Mouse (Mus musculus) embryonic stem cell, embryonic (primary cell): Measurements from ENCODE around the gene Zbtb46.

Experiments used
- CTCF ChIA-PET, 4 experiments: fragments of 300-600 bp in 2 of 4; fragments of 350-600 bp in 2 of 4; sonication (Branson Sonifier 250); formaldehyde crosslinking; loops; one replicate each; lab custom pipeline; 2022; ENCODE audit warnings: inconsistent platforms in 2 of 4; lab: Charles Lee
- POLR2A ChIA-PET, 4 experiments: fragments of 300-600 bp in 2 of 4; fragments of 350-600 bp in 2 of 4; sonication (Branson Sonifier 250); formaldehyde crosslinking; loops; one replicate each; lab custom pipeline; 2022; ENCODE audit warnings: antibody characterized with exemption in 4 of 4, inconsistent platforms in 1 of 4; lab: Charles Lee

Zbtb46 gene

DNA sequence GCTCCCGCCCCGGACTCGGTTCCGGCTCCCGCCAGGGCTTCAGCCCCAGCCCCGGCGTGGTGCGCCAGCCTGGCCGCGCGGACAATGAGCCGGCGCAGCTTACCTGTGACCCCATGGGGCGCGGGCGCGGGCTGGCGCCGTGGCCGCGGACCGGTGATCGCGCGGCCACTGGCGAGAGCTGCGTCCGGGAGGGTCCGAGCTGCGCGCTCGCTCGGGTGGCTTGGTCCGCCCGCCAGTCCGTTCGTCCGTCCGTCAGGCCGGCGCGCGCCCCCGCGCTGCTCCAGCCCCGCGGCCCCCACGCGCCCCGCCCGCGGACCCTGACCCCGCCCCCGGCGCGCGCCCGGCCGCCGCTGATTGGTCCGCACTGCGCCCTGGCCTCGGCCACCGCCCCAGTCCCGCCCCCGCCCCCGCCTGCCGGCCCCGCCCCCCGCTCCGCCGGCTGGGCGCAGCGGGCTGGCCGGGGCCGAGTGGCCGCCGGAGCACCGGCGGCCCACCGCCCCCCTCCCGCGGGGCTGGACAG is at the start of gene Zbtb46:
Zbtb46 (minus strand) TSS at position 274 of the 520 bp plus-strand sequence.
- POLR2A ChIA-PET = interaction anchor here in 3 of 4 experiments (0.6 to 2.0 kb wide), 13 partner anchors 14 to 362 kb away, joined by 3 to 10 read pairs (median 3); partner anchors contain the start of genes Tpd52l2 (in 2 of the 3), Dnajc5 (in 1 of the 3) and Samd10 (in 1 of the 3)
- CTCF ChIA-PET = interaction anchor here in 1 of 4 experiments (0.6 kb wide), 1 partner anchor 662 kb away, joined by 3 read pairs; no protein-coding TSS in a partner anchor

DNA sequence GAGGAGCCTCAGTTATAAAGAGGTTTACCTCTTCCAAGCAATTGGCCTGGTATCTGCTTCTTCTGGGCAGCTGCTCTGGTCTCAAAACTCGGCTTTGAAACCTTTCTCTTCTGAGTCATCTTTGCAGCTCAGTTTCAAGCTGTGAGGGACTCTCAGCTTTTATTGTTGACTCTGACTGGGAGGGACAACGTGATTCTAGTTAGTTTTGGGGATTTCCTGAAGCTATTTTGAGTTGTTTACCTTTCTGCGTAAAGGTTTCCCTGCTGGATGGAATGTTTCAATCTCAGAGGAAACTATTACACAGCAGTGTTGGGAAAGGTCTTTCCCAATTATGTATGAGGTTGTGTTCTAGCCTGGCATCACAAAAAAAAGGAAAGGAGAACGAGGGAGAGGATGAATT is 39.4 kb upstream of the Zbtb46 start:
- CTCF ChIA-PET = interaction anchor here in 2 of 4 experiments (0.5 to 0.8 kb wide), 2 partner anchors 13 to 21 kb away, joined by 3 to 5 read pairs; partner anchors contain the start of gene Dnajc5 (in 1 of the 2)
- POLR2A ChIA-PET = interaction anchor here in 3 of 4 experiments (0.6 to 13.6 kb wide), 10 partner anchors 9 to 178 kb away, joined by 3 to 95 read pairs (median 4); partner anchors contain the start of genes Dnajc5 (in 2 of the 3) and Zbtb46 (in 1 of the 3)

DNA sequence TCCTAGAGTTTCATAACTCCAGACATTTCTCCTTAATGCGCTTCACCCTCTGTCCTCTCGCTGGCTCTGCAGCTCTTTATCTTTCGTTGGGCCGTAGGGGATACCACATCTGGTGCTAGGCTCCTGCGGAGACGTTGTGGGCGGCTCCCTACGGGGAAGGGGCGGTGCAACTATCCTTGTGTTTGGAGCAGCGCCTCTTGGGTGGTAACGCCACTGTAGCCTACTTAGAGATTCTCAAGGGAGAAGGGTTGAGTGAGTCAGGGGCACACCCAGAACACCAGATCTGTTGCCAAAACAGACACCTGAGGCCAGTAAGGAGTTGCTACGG is 38.3 kb upstream of the Zbtb46 start:
- ChIA-PET CTCF (interaction anchor here in 3 of 4 experiments (0.6 to 2.4 kb wide), 17 partner anchors 10 to 311 kb away, joined by 3 to 19 read pairs (median 5); partner anchors contain the start of genes Dnajc5 (in 2 of the 3) and Ppdpf (in 2 of the 3)), POLR2A (interaction anchor here (0.6 to 13.6 kb wide), 33 partner anchors 8 to 577 kb away, joined by 3 to 95 read pairs (median 5); partner anchors contain the start of genes Dnajc5 (in 4 of the 4), Arfrp1 (in 1 of the 4), Rtel1 (in 1 of the 4) and Samd10 (in 1 of the 4))

DNA sequence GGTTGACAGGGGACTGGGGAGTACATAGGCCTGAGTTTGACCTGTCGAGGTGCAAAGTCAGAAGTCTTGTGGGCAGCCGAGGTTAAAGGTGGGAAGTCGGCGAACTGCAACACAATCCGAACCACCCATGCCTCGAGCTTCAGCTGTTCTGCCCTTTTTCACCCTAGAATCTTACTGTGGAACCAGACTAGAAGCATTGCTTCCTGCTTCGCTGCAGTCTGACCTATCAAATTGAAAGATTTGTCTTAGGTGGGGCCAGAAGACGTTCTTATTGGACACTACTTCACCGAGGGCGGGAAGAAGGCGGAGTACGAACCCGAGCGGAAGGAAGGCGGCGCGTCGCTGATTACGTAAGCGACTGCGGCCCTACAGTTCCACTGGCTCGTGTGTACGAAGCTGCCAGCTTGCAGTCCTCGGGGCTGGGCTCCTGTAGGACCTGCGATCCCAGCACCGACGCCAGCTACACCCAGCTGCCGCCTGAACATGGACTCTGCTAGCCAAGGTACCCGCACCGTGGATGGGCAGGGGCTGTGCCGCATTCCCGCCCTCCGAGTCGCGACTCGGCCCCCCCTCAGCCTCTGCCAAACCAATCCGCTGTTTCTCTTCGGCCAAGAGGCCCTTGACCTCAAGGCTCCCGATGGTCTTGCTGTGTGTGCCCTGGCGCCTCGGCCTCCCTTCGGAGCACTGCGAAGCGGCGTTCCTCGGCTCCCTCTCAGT is 37.8 kb upstream of the Zbtb46 start, which contains the start of gene Tpd52l2:
Tpd52l2 (plus strand) TSS at position 312 of the 717 bp plus-strand sequence.
- ChIA-PET POLR2A (interaction anchor here (0.6 to 13.6 kb wide), 49 partner anchors 8 to 607 kb away, joined by 3 to 95 read pairs (median 4); partner anchors contain the start of genes Dnajc5 (in 4 of the 4), Zbtb46 (in 2 of the 4), Arfrp1 (in 1 of the 4) and Rtel1 (in 1 of the 4)), CTCF (interaction anchor here (0.6 to 2.4 kb wide), 32 partner anchors 8 to 310 kb away, joined by 3 to 19 read pairs (median 4); partner anchors contain the start of genes Dnajc5 (in 2 of the 4), Ppdpf (in 2 of the 4) and Arfrp1 (in 1 of the 4))

DNA sequence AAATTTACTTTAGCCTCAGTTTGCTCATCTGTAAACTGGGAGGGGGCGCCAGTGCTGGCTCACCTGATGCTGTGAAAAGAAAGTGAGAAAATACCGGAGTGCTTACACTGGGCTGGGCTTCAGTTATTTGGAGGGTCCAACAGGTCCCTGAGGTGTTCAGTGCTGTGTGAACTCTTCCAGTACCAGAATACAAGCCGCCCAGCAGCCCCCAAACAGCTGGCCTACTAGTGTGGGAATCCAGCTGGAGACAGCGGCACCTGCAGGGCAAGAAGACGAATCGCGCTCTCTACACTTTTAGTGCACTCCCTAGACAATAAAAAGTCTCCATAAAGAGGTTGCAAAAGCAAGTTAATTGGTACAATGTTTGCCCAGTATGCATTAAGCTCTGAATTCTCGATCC is 37.1 kb upstream of the Zbtb46 start:
- ChIA-PET POLR2A (interaction anchor here in 3 of 4 experiments (0.6 to 13.6 kb wide), 39 partner anchors 8 to 606 kb away, joined by 3 to 95 read pairs (median 5); partner anchors contain the start of genes Dnajc5 (in 3 of the 3), Zbtb46 (in 2 of the 3), Arfrp1 (in 1 of the 3) and Rtel1 (in 1 of the 3)), CTCF (interaction anchor here (0.6 to 2.4 kb wide), 33 partner anchors 8 to 310 kb away, joined by 3 to 19 read pairs (median 4); partner anchors contain the start of genes Dnajc5 (in 2 of the 4), Ppdpf (in 2 of the 4) and Arfrp1 (in 1 of the 4))

DNA sequence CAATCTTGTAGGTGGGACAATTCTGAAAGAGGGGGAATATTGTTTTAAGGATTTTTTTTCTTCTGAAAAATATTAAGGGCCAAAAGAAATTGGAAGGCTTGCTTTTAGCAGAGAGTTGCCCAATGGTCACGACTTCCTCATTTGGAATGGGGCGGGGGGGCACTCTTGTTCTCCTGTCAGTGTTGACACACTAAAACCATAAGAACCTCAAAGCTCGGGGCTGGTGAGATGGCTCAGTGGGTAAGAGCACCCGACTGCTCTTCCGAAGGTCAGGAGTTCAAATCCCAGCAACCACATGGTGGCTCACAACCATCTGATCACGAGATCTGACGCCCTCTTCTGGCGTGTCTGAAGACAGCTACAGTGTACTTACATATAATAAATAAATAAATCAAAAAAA is 36.6 kb upstream of the Zbtb46 start:
- POLR2A ChIA-PET = interaction anchor here in 3 of 4 experiments (0.9 to 13.6 kb wide), 25 partner anchors 8 to 575 kb away, joined by 3 to 95 read pairs (median 6); partner anchors contain the start of genes Dnajc5 (in 3 of the 3), Arfrp1 (in 1 of the 3), Rtel1 (in 1 of the 3) and Stmn3 (in 1 of the 3)

DNA sequence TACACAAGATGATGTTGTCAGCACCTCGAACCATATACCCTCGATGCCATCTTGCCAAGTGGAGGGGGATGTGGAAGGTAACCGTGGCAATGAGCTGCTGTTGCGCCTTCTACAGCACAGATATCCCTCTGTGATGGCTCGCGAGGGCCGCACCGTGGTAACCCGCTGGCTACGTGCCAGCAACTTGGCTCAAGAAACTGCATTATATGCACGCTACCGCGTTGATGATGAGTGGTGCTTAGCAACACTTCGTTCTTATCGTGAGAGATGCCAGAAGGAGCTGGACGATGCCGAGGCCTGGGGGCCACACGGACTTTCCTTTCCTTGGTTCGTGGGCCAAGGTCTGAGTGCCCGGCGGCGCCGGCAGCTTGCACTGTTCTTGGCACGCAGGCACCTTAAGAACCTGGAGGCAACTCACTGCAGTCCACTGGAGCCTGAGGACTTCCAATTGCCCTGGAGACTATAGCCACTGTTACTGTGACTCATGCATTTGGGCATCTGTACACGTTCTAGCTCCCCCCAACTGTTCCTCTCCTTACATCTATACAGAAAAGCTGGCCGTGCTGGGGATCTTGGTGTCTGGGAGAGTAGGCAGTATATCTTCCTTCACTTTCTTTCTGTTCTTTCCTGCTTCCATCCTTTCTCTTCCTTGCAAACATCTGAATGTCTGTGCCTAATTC is 35.2 kb upstream of the Zbtb46 start:
- ChIA-PET CTCF (interaction anchor here in 2 of 4 experiments (0.7 to 2.3 kb wide), 3 partner anchors 10 to 586 kb away, joined by 3 to 9 read pairs (median 5); partner anchors contain the start of gene Dnajc5 (in 1 of the 2)), POLR2A (interaction anchor here in 3 of 4 experiments (0.5 to 13.6 kb wide), 13 partner anchors 8 to 777 kb away, joined by 3 to 94 read pairs (median 3); partner anchors contain the start of genes Dnajc5 (in 2 of the 3), Ppdpf (in 1 of the 3) and Zbtb46 (in 1 of the 3))

More for the DNA sequence above, 36.6 kb upstream of the Zbtb46 start:
- CTCF ChIA-PET = interaction anchor here (0.7 to 2.4 kb wide), 27 partner anchors 8 to 309 kb away, joined by 3 to 19 read pairs (median 5); partner anchors contain the start of genes Dnajc5 (in 2 of the 4), Ppdpf (in 2 of the 4) and Arfrp1 (in 1 of the 4)

DNA sequence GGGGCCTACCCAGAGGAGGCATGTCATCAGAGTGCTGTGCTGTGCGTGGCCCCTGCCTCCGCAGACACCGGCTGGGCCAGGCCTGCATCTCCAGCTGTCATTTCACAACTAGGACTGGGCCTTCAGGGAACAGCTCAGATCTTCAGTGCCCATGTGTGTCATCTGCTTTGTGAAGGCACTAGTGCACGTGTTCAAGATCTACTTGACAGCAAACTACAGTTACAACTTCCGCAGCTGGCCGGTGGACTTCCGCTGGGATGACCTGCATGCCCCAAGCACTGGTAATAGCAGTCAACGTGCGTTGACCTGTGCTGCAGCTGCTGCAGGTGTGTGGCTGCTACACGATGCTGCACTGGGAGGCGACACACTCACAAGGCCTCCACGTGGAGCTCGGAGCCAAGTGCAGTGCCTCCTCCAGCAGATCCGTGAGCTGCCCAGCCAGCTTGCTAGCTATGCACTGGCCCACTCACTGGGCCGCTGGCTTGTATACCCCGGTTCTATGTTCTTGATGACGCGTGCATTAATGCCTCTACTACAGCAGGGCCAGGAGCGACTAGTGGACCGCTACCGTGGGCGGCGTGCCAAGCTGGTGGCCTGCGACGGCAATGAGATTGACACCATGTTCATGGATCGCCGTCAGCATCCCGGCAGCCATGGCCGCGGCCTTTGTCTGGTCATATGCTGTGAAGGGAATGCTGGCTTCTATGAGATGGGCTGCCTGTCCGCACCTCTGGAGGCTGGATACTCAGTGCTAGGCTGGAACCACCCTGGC is 34.1 kb upstream of the Zbtb46 start, which contains the start of gene Abhd16b:
Abhd16b (plus strand) TSS at position 51 of the 772 bp plus-strand sequence.
- POLR2A ChIA-PET = interaction anchor here in 3 of 4 experiments (0.5 to 13.6 kb wide), 20 partner anchors 9 to 357 kb away, joined by 3 to 94 read pairs (median 4); partner anchors contain the start of genes Dnajc5 (in 2 of the 3) and Samd10 (in 1 of the 3)
- CTCF ChIA-PET = interaction anchor here (0.5 to 2.3 kb wide), 12 partner anchors 9 to 585 kb away, joined by 3 to 9 read pairs (median 3); partner anchors contain the start of gene Dnajc5 (in 1 of the 4)

DNA sequence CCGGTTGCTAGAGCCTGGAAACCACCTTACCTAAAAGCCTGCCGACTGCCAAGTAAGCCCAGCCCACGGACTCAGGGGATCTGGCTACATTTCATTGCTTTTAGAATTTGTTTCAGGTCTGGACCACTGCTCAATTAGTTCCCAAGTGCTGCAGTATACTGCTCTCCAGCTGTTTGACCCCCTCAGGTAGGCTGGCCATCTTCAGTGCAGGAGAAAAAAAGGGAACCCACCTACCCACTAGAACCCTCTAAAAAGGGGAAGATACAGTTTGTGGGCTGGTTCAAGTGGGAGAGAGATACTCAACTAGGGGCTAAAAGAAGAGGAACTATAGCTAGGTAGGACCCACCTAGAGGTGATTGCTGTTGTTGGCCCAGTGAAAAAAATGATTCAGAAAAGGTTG is 33.0 kb upstream of the Zbtb46 start:
- CTCF ChIA-PET = interaction anchor here in 2 of 4 experiments (1.2 to 2.3 kb wide), 4 partner anchors 8 to 100 kb away, joined by 3 to 9 read pairs (median 4); no protein-coding TSS in a partner anchor

DNA sequence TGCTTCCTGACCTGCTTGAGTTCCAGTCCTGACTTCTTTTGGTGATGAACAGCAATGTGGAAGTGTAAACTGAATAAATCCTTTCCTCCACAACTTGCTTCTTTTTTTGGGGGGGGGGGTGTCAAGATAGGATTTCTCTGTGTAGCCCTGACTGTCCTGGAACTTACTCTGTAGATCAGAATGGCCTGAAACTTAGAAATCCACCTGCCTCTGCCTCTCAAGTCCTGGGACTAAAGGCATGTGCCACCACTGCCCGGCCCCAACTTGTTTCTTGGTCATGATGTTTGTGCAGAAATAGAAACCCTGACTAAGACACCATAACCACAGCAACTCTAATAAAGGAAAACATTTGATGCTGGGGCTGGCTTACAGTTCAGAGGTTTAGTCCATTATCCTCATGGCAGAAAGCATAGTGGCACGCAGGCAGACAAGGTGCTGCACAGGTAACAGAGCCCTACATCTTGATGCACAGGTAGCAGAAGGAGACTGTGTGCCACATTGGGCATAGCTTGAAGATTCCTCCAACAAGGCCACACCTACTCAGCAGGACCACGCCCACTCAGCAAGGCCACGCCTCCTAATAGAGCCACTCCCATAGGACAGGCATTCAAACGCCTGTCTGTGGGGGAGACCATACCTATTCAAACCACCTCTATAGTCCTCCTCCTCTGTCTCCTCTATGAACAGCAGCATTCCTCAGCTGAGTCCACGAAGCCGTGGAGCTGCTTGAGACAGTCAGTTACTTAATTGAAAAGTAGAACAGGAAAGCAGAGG is 32.4 kb upstream of the Zbtb46 start:
- POLR2A ChIA-PET = interaction anchor here in 3 of 4 experiments (0.5 to 13.6 kb wide), 20 partner anchors 8 to 401 kb away, joined by 3 to 94 read pairs (median 4); partner anchors contain the start of genes Dnajc5 (in 3 of the 3) and Samd10 (in 1 of the 3)
- CTCF ChIA-PET = interaction anchor here in 2 of 4 experiments (0.5 to 1.6 kb wide), 6 partner anchors 29 to 305 kb away, joined by 3 to 4 read pairs (median 3); partner anchors contain the start of gene Ppdpf (in 1 of the 2)

More for the DNA sequence above, 33.0 kb upstream of the Zbtb46 start:
- POLR2A ChIA-PET = interaction anchor here (0.5 to 13.6 kb wide), 19 partner anchors 9 to 402 kb away, joined by 3 to 94 read pairs (median 4); partner anchors contain the start of genes Dnajc5 (in 3 of the 4) and Lime1 (in 1 of the 4)

DNA sequence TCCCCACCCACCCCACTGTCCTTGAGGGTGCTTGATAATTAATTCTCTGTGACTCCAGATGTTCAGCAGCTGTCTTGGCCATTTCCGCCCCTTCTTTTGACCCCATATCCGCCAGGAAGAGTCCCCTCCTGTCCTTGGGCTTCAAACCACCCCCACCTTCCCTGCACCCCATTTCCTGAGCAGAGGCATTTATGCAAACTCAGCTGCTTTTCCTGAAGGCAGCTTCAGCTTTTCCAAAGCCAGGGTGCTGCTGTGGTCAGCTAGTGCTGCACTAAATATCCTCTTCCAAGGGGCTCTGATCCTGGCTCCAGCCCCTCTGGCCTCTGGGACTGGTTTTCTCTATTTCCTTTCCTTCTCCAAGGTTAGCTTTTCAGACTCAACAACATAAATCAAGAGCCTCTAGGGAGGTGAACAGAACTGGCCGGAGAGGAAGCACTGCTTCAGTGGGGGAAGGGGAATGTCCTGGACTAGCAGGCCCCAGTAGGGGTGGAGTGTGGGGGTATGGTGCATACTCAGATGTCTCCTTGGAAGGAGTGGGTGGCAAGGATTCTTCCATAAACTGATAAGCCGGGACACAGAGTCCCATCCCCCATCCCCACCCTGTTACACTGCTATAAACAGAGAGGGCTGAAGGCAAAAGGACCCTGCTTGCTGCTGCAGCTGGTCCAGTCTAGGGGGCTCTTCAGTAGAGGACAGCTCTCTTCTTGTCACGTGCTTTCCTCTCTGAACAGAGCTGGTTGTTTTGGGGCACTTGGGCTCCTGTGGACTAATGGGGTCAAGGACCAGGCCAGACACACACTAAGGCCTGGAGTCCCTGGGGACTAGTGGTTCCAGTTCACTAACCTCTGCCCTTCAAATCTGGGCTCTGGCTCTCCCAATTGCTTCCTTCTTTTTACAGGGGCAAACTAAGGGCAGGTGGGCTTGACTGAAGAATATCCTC is 28.4 kb upstream of the Zbtb46 start:
- ChIA-PET CTCF (interaction anchor here in 3 of 4 experiments (0.5 to 1.9 kb wide), 5 partner anchors 8 to 39 kb away, joined by 3 to 8 read pairs (median 4); partner anchors contain the start of gene Tpd52l2 (in 2 of the 3)), POLR2A (interaction anchor here (0.6 to 10.4 kb wide), 18 partner anchors 9 to 1933 kb away, joined by 3 to 94 read pairs (median 3); partner anchors contain the start of genes Tpd52l2 (in 3 of the 4), Dnajc5 (in 2 of the 4), Abhd16b (in 1 of the 4) and Ppdpf (in 1 of the 4))

DNA sequence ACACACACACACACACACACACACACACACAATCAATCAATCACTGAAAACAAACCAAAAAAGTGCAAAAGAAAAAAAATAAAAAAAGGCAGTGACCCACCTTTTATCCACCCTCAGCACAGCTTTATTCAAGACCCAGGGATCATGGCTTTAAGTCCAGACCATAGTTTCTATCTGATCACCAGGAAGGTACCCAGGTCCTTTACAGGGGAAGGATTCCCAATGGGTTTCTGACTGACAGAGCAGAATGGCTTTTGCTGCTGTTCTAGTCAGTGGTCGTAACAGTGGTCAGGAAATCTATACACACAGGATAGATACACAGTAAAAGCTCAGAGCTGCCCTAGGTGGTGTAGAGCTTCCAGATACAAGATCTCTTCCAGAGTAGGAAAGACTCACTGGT is 26.5 kb upstream of the Zbtb46 start:
- ChIA-PET CTCF (interaction anchor here in 3 of 4 experiments (0.6 to 3.6 kb wide), 4 partner anchors 11 to 299 kb away, joined by 3 to 19 read pairs (median 4); partner anchors contain the start of gene Tpd52l2 (in 1 of the 3)), POLR2A (interaction anchor here in 2 of 4 experiments (1.1 to 10.4 kb wide), 6 partner anchors 11 to 153 kb away, joined by 3 to 94 read pairs (median 11); partner anchors contain the start of genes Dnajc5 (in 2 of the 2), Tpd52l2 (in 2 of the 2) and Abhd16b (in 1 of the 2))
